Mouse (Mus musculus): Measurements from ENCODE around the gene Cep89.

The Cep89 gene

GRCm38 (mm10) chr7:35476457-35476856 lies 79.6 kb downstream of the Cep89 start:
- no peak for ATAC-seq (ENCODE audit: insufficient number of reproducible peaks, low FRiP score, low TSS enrichment)

- no peak for ATAC-seq (ENCODE audit: insufficient number of reproducible peaks, low FRiP score, low TSS enrichment)
Observed at GRCm38 (mm10) chr7:35485126-35485525, 88.3 kb downstream of the Cep89 start.

GRCm38 (mm10) chr7:35486553-35486952 lies 89.7 kb downstream of the Cep89 start:
- no peak for ATAC-seq (ENCODE audit: insufficient number of reproducible peaks, low FRiP score, low TSS enrichment)
